Mouse (Mus musculus) neutrophil, adult 5-6 weeks (primary cell): ENCODE data around the gene Dnajc15. TPM values are rescaled to one million over a fixed set of nuclear protein-coding genes. Genes with fewer than 3 reads are reported as not detected.
A peak's percentile ranks its signal among the peaks of the same experiment; 100 is the strongest.

Source experiments
- ATAC-seq: fragments of 151-379, 151-347 bp; 2 replicates; pipeline ENCODE4 v1.8.0; 2017; ENCODE audit warnings: mild to moderate bottlenecking, moderate TSS enrichment; ENCODE audit not compliant: insufficient number of reproducible peaks, poor library complexity, low FRiP score, severe bottlenecking; ENCODE audit errors: extremely low read depth
- total RNA-seq: library from RNA; stranded (forward); fragments of 200-1000 nt; gene quantifications from 2 replicates; pipeline ENCODE4 v1.2.3, GENCODE M21; 2017

The Dnajc15 gene
- total RNA-seq, 1 experiment from 2014 or later, result 21.5 TPM

- no peak for ATAC-seq
Observed at GRCm38 (mm10) chr14:77864510-77864909, 10.4 kb downstream of the Dnajc15 start.

- no peak for ATAC-seq
Observed at GRCm38 (mm10) chr14:77864051-77864450, 10.9 kb downstream of the Dnajc15 start.

- no peak for ATAC-seq
Observed at GRCm38 (mm10) chr14:77860841-77861560, 13.9 kb downstream of the Dnajc15 start.

- no peak for ATAC-seq
Observed at GRCm38 (mm10) chr14:77859894-77860293, 15.0 kb downstream of the Dnajc15 start.

GRCm38 (mm10) chr14:77853951-77854350, 21.0 kb downstream of the Dnajc15 start:
- ATAC-seq, result no peak

GRCm38 (mm10) chr14:77849852-77850251, 25.1 kb downstream of the Dnajc15 start:
- ATAC-seq, result 0 out of 2 replicates have a peak, but pooled peaks have one; percentile 13

GRCm38 (mm10) chr14:77848349-77848748, 26.6 kb downstream of the Dnajc15 start:
- no peak for ATAC-seq

- ATAC-seq, result no peak
Observed at GRCm38 (mm10) chr14:77846206-77846605, 28.7 kb downstream of the Dnajc15 start.

- ATAC-seq, result no peak
Observed at GRCm38 (mm10) chr14:77845479-77845878, 29.4 kb downstream of the Dnajc15 start.

- ATAC-seq, result no peak
Observed at GRCm38 (mm10) chr14:77840574-77840973, 34.4 kb downstream of the Dnajc15 start.

GRCm38 (mm10) chr14:77840078-77840477, 34.8 kb downstream of the Dnajc15 start:
- no peak for ATAC-seq

GRCm38 (mm10) chr14:77836794-77837193, 38.1 kb downstream of the Dnajc15 start:
- peak; percentile 90 for ATAC-seq

GRCm38 (mm10) chr14:77832359-77832758, 42.6 kb downstream of the Dnajc15 start:
- no peak for ATAC-seq

GRCm38 (mm10) chr14:77831936-77832335, 43.0 kb downstream of the Dnajc15 start:
- no peak for ATAC-seq

GRCm38 (mm10) chr14:77829673-77830072, 45.3 kb downstream of the Dnajc15 start:
- ATAC-seq, result no peak

- ATAC-seq, result no peak
Observed at GRCm38 (mm10) chr14:77825891-77826290, 49.0 kb downstream of the Dnajc15 start.

GRCm38 (mm10) chr14:77825121-77825520, 49.8 kb downstream of the Dnajc15 start:
- ATAC-seq, result peak; percentile 100

GRCm38 (mm10) chr14:77819841-77820240, 55.1 kb downstream of the Dnajc15 start:
- ATAC-seq, result no peak

- no peak for ATAC-seq
Observed at GRCm38 (mm10) chr14:77817561-77817960, 57.4 kb downstream of the Dnajc15 start.

GRCm38 (mm10) chr14:77814935-77815334, 60.0 kb downstream of the Dnajc15 start:
- ATAC-seq, result no peak

GRCm38 (mm10) chr14:77812890-77813289, 62.0 kb downstream of the Dnajc15 start:
- ATAC-seq, result no peak
